Mouse (Mus musculus): Measurements from ENCODE around the gene Slc22a23.

Gene Slc22a23

DNA sequence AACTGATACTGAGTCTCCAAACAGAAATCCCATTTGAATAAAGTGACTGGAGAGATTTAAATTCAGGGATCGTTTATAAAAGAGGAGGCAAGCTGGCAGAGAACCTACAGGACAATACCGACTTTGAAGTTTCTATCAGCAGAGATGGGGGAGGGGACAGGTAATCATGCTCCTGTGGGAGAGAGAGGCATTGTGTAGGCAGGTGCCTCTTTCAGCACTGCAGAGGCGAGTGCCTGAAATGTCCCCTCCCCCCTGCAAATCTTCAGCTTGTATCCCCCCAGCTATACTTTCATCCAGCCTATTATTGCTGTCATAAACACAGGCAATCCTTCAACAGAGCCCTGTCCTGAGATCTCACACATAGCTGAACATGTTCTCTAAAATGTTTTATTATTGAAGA lies 43.4 kb downstream of the Slc22a23 start:
- no peak for DNase-seq (ENCODE audit: low spot score in 2 of 2)

DNA sequence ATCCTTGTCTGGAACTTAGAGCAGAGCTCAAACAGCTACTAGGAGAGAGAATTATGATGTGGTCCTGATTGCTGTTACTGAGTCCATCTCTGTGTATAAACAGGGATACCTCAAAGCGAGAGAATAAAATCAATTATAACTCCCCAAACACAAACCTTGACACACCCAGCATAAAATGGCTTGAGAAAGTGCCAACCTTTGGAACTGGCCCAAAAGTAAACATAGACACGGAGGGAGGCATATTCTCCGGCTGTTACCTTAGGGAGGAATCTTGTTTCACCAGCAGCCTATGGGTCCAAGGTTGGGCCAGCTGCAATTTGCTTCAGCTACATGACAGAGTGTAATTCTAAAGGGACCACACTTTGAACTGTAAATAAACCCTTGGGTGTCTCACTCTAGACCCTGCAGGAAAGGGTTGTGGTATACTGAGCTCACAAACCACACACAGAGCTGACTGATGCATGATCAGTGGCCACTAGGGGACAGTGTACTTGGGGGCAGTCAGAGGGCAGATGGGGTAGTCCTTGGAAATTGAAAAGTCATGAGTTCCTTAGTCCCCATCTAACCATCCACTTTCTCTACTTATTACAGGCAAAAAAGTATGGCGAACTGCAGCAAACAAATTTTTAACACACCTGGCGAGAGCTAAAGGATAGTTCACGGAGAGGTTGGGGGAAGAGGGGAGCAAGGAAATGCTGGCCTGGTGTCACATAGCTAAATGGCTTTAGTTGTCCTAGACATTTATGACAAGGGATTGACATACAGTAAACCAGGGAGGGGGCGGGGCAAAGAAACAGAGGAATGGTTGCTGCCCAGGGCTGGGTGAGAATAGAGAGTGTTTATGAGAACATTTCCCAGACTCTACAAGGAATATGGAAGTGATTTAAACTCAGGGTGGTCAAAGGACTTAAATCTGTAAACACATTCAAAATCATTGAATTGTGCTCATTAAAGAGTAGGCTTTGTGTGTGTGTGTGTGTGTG lies 45.3 kb downstream of the Slc22a23 start:
- no peak for DNase-seq (ENCODE audit: low spot score in 2 of 2)

DNA sequence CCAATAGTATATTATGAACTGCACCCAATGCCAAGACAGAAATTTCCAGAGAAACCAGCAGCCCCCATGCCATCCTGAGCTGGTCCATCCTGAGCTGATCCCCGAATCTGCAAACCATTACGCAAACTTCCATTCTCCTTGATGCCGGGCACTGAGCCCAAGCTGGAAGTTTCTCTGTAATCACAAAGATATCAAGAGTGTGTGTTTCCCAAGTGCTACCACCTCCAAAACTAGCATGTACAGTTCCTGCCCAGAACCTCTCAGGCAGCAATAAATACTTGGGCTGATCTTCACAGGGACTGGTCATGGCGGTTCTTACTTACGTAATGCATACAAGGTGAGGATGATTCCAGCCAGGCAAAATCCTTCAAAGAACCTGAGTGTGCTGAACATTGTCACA lies 46.3 kb downstream of the Slc22a23 start:
- no peak for DNase-seq (ENCODE audit: low spot score in 2 of 2)

DNA sequence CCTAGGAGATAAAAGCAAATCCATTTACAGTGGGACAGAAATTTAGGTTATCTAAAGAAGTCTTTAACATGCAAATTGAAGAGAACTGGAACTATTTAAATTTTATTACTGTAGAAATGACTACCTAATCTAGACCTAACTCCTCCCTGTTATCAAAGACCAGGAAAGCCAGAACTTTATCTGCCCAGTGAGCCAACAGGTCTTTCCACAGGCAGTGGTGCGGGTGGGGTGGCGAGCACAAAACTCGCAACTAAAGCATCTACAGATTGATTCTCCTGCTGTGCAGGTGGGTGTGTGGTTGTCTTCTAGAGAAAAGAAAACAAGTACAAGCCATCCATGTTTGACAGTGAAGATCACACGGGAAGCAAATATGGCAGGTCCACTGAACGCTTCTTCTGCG lies 46.9 kb downstream of the Slc22a23 start:
- DNase-seq (ENCODE audit: low spot score in 2 of 2), result no peak

DNA sequence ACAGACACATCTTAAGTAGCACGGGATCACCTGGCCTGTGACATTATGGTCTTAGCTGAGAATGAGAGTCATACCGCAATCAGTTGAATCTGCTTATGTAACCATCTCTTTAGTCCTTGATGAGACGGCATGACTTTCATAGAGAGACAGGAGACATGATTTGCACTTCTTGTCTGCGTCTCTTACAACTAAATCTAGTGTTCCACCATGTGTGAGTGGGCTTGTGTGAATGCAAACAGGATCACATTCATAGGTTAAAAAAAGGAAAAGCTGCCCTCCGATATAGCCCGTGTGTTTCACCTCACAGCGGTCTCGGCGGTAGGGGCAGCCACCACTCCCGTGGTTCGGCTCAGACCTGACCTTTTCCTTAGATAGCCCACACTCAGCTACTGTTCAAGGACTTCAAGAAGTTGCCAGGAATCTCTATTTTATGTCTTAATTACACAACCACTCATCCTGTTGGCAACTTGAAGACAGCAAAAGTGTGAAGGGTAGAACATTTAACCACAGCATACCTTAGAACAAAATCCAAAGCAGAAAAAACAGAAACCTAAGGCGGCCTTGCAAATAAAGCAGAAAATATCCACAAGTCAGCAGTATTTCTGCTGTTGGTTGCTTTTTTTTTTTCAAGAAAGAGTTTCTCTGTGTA lies 49.1 kb downstream of the Slc22a23 start:
- DNase-seq (ENCODE audit: low spot score in 2 of 2), result peak in 1 of 2 experiments; percentile 18

DNA sequence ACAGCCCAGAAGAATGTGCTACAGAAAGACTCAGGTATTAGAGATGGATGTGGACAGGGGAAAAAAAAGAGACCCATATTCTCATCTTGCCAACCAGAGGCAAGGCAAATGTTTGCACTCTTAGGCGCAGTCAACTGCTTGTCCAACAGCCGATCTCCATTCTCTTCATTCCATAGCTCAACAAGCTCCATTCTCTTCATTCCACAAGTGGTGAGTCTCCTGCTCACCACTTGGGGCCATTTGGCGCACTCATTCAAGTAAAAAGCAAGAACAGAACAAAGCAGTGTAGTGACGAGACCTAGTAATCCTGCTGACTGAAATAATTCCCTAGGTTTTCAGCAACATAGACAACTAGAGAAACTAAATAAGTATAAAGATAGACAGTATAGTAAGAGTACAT lies 50.8 kb downstream of the Slc22a23 start:
- no peak for DNase-seq (ENCODE audit: low spot score in 2 of 2)

DNA sequence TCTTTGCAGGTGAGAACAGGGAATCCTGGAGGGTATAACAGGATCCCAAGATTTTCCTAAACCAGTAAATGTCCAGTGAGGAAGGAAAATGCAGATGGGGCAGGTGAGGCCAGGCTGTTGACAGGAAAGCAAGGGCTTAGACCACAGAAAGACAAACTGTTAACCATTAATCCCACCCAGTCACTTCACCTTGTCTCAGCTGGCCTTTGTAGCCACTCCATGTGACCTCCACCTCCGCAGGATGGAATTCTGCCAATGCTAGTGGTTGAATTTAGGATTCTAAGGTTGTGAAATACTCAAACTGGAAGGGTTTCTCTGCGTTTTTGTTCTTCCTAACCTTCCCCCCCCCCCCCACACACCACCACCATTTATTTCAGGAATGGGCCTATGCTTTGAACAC lies 52.9 kb downstream of the Slc22a23 start:
- DNase-seq (ENCODE audit: low spot score in 2 of 2), result no peak

DNA sequence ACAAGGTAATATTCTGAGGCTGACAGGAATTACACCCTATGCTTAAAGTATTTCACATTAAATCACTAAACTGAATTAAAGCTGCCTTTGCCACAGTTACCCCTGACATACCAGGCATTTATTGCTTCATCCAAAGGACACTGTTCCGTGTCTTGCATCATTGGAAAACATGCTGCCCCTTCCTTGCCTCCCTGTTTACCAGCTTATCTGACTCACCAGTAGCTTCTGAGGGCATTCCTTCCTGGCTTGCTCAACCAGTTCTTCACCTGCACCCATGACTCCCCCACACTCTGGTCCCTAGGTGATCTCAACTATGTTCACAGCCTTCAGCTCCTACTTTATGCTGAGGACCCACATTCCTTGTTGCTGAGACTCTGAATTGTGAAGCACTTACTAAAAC lies 54.6 kb downstream of the Slc22a23 start:
- DNase-seq (ENCODE audit: low spot score in 2 of 2), result no peak

DNA sequence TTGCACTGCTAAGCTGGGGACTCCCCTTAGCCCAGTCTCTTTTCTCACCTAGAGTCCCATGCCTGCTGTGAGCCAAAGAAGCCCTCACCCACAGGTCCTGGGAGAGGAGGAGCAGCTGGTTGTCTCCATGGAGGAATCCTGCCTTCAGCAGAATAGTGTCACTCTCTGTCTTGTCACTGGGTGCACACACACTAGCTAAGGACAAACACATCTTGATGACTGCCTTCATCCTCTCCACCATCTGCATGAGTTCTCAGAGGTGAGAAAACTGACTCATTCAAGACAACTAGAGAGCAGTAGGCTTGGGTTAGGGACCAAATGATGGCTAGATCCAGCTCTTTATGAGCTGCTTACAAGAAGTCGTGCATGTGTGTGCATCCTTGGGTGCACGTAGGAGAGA lies 55.4 kb downstream of the Slc22a23 start:
- no peak for DNase-seq (ENCODE audit: low spot score in 2 of 2)

DNA sequence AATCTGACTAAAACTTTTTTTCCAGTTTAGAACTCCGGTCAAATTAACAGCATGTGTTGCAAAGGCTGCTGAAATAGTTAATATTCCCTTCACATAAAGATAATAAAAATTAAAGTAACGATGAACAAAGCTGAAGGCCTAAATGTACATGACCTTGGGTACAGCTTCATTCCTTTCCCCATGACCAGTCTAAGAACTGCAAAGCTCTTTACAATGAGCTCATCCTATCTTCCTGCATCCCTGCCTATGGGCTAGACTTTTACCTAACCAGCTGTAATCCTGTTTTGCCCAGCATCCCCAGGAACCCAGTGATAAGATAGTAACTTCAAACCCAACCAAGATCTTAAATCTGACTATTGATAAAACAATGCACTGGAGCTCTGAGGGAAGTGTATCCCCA lies 56.9 kb downstream of the Slc22a23 start:
- DNase-seq (ENCODE audit: low spot score in 2 of 2), result no peak

DNA sequence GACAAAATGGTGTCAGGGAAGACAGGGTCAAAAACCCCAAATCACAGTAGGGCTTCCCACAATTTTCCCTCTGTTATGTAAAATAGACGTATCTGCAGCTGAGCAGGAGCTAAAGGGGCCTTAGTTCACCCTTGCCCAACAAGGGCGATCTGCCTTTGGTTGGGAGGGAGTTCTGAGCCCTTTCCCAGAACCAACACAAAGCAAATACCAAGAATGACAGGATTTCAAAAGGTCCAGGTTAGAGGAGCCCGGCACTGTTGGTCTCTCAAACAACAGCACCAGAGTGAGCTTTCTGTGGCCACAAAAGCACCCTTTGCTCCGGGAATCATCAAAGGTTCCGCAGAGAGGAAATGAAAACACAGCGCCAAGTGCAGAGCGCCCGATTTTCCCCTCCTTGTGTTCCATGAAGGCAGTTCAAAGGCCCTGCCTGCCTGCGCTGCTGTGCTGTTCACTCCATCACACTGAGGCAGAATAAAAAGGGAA lies 57.3 kb downstream of the Slc22a23 start:
- no peak for DNase-seq (ENCODE audit: low spot score in 2 of 2)

DNA sequence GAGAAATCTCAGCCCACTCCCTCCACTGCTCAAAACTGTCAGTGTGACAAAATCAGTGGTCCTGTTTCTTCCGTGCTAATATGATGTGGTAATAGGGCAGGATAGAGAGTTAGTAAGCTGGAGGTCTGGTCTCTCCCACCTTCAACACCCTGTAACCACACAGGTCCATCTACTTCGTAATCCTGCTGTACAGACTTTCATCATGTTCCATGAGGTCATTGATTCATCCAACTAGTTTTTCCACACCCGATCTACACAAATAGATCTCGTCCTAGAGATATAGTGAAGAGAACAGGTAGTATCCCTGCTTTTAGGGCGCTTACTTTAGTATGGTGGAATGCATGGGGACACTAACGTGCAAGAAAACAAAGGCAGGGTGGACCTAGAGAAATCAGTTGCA lies 63.6 kb downstream of the Slc22a23 start:
- no peak for DNase-seq (ENCODE audit: low spot score in 2 of 2)

DNA sequence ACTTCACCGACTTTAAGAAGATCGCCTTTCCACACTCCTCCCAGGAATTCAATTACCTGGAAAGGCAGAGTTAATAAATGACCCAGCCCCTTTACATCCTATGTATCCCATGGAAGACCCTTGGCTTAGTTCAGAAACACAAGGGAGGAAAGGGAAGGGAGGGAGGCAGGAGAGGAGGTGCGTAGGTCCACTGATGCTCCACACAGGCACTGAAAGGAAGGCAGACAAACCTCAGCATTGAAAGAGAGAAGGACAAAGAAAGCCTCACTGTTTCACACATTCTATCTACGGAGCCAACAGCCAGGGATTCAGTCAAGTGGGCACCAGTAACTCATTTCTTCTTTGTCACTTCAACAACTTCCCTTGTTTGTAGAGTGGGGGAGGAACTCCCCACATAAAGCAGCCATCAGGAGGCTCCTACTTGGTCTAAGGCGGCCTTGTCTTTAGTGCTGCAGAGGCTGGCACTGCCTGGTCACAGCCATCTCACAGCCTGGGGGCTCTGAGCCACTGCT lies 66.2 kb downstream of the Slc22a23 start:
- DNase-seq (ENCODE audit: low spot score in 2 of 2), result no peak

DNA sequence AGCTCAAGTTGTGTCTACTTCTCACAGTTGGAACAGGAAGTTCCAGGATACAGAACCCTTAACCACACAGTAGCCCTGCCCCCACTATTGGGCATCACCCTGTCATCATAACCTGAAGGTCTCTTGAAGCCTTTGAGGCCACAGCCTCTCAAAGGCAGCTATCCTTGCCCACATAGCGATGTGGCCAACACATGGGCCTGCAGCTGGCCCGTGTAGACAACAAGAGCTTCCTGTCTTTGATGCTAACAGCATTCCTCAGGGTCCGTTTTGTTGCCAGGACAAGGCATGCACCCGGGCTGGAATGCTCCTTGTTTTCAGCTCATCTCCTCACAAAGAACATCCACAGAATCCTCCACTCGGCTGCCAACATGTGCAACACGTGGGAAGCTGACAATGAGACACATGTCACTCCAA lies 66.7 kb downstream of the Slc22a23 start:
- no peak for DNase-seq (ENCODE audit: low spot score in 2 of 2)

DNA sequence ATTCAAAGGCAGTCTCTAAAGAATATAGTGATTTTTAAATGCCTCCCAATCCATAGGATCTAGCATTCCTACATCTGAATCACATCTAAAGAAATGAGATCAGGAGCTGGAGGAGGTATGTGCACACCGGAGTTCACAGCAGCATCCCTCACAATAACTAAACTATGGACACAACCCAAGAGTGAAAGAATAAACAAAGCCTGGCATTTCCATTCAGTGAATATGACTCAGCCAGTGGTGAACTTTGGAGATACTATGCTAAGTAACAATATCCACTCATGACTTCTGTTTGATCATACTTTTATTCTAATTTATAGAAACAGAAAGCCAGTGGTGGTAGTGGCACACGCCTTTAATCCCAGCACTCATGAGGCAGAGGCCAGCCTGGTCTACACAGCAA lies 67.4 kb downstream of the Slc22a23 start:
- DNase-seq (ENCODE audit: low spot score in 2 of 2), result no peak

DNA sequence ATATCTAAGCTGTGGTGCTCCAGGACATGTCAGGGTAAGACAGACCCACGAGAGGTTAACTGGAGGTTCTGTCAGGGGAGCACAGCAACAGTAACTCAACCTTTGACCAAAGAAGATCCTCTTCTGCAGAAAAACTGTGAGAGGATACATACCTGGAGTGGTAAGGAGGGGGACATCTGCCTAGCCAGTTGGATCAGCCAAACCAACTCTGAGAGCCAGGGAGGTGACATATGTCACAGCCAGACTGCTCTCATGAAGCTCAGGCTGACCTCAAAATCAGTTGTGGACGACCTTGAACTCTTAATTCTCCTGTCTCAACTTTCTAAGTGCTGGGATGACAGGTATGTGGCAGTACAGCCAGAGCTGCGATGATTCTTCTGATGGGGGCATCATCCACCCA lies 68.0 kb downstream of the Slc22a23 start:
- DNase-seq (ENCODE audit: low spot score in 2 of 2), result no peak

DNA sequence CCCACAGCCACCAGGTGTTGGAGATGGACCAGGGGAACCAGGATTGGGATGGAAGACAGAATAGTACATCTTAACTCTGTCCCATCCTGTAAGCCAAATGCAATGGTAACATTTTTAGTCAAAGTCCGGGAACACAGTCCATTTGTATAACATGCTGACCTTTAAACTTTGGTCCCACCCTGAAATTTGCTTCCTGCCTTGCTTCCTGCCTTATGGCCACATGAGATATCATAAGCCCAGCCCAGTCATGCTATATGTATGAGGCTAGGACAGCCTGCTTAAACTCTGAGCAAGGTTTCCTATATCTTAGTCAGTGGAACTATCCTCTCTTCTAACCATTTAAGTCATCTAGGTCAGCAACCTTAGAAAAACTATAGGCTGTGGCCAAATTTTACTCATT lies 70.1 kb downstream of the Slc22a23 start:
- DNase-seq (ENCODE audit: low spot score in 2 of 2), result no peak

DNA sequence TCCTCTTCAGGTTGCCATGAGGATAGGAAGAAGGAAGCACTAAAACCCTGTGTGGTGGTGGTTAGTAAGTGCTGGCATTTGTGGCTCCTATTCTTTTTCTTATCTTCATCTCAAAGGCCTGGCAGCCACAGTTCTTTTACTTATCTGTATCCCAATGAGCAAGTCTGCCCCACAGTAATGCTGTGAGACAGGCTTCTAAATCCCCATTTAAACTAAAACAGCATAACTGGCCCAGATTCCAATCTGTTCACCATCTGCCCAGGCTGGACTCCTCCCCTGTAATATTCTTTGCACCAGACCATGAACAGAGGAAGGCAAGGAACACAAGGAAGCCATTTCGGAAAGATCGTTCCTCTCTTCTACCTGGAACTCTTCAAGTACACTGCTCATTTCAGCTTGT lies 70.6 kb downstream of the Slc22a23 start:
- DNase-seq (ENCODE audit: low spot score in 2 of 2), result no peak

DNA sequence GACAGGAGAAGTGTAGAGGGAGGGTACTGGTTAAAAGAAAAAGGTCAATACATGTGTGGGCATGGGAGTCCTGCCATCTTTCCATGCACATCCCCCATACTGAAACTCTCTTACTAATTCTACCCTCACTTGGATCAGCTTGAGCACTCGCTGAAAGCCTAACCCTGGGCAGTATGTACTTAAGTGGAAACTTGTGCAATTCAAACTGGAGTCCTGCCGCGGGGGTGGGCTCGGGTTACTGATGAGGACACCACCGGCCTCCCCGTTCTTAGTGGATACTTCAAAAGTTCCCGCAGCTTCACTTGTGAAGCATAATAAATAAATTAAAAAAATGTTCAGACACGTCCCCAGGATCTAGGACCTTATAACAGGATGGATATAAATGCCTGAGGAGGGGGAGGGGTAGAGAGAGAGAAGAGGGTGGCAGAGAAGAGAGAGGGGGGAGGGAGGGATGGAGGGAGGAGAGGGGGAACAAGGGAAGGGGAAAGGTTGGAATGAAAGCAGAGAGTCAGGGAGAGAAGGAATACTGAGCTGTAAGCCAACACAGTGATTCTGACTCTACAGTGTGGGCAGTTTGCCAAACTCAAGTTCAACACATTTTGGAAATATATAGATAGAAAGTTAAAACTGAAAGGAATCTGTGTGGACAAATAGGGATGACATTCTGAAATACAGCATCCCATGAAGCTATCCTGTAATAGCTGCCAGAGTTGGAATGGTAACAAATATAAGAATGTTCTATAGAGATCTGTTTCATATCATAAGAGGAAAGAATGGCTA lies 72.5 kb downstream of the Slc22a23 start:
- DNase-seq (ENCODE audit: low spot score in 2 of 2), result no peak

DNA sequence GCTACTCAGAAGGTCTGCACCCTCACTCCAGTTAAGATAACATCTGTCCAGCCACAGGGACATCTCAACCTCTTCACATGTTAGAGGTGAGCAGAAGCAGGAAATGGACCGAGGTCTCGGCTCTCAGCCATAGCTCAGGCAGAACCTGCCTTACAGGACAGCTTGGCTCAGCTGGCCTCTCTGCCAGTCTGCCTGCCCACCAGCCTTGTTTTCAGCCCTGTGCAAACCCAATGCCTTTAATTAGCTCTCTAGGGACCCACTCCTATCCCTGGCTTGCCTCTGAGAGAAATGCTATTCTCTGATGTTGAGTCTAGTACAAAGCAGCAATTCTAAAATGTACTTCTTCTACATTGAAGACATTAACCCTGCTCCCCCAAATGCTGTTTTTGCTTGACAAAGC lies 73.3 kb downstream of the Slc22a23 start:
- no peak for DNase-seq (ENCODE audit: low spot score in 2 of 2)

DNA sequence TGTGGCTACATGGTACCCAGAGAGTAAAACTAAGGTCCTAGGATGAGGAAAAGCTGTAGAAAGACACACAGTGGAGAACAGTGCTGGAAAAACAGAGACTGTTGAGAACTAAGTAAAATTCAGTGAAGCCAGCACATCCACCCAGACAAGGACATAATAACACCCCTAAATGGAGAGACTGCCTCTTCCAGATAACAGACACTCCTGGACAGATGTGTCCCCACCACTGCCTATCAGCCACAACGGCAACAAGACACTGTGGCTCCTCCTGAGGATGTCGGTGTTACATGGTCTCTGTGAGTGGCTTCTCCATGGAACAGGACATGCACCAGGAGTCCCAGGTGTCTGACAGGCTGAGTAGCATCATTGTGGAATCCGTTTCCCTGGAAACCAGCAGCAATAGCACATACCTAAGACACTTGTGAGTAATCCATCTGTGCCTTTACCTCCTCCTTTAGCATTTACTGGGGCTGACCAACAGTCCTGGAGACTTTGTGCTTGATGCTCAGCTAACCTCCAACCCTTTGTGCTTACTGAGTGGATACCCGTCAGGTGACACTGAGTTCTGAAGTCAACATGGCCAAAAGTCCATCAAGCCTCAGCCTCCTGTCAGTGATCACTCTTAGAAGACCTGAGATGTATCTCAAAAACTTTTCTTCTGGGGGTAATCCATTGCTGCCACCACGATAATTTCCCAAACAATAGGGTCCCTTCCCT lies 73.9 kb downstream of the Slc22a23 start:
- no peak for DNase-seq (ENCODE audit: low spot score in 2 of 2)
